In the genomic region with DNA sequence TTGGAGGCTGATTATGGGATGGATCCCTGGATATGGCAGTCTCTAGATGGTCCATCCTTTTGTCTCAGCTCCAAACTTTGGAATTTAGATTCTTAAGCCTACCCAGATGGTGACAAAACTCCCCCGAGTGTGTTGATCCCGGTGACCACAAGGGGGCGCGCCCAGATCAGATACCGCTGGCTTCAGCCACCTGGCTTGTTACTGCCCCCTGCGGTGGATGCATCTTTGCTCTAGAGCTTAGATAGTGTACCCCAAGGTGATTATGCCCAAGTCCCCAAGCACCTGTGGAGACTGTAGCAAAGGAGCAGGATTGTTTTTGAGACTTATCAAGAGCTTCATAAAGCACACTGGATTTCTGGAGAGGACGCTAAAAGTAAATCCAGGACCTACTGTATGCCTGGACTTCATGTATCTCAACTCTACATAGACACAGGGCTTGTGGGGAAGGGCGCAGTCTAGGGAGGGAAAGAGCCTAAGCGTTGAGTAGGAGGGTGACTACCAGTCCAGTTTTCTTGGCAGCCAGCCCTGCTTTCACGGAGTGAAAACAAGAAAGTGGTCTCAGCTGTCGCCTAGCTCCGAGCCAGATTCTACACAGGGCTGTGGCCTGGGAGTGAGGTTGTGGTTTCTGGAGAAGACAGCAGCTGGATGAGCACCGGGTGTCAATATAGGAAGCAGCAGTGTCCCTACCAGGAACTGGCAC, we compare ENCODE assay signal across 7 mouse cellular contexts. TPM values are rescaled to one million over a fixed set of nuclear protein-coding genes. Genes with fewer than 3 reads are reported as not detected.
DNase-seq lines count a peak whose midpoint lies in the region; ATAC-seq and TF ChIP-seq lines count a peak whose summit lies in the region.

No protein-coding gene starts in this region.

- no peaks in the 10 kb centered on the region for H3K9me3 ChIP-seq in forebrain, embryonic 14.5 days (replicated peaks; ENCODE audit: control insufficient read depth, low read length)
- H3K9me3 ChIP-seq in hindbrain, embryonic 11.5 days (ENCODE audit: control insufficient read depth, low read length): no peaks in the 10 kb centered on the region

- peaks cover 2% of the 10 kb centered on the region; the same call in 1 of the 2 replicates for H3K4me1 ChIP-seq in forebrain, embryonic 14.5 days (ENCODE audit: control insufficient read depth, insufficient read depth, low read length)
- no peaks in the 10 kb centered on the region for H3K4me1 ChIP-seq in hindbrain, embryonic 11.5 days (replicated peaks; ENCODE audit: control insufficient read depth, insufficient read depth, low read length)

- POLR2A ChIA-PET in Patski (lab: Charles Lee): no interaction called here

- ATAC-seq in Patski: peak; percentile 44
- peak; percentile 54 for ATAC-seq in forebrain, embryonic 14.5 days
- ATAC-seq in hindbrain, embryonic 11.5 days (ENCODE audit: low FRiP score): no peak
- ATAC-seq in megakaryocyte-erythroid progenitor cell, adult 5-6 weeks (replicated peaks; ENCODE audit: low FRiP score, low TSS enrichment, poor library complexity, severe bottlenecking): peak; percentile 97

- H3K27me3 ChIP-seq in Patski: peaks cover 25% of the 10 kb centered on the region
- 0 out of 2 replicates have a peak, but pooled peaks cover 6% of the 10 kb centered on the region for H3K27me3 ChIP-seq in forebrain, embryonic 14.5 days (replicated peaks; ENCODE audit: control insufficient read depth, insufficient read depth, low read length)
- no peaks in the 10 kb centered on the region; the same call in 1 of the 2 replicates for H3K27me3 ChIP-seq in hindbrain, embryonic 11.5 days (ENCODE audit: control insufficient read depth, insufficient read depth, low read length)

- H3K4me3 ChIP-seq in forebrain, embryonic 14.5 days (ENCODE audit: low read depth, low read length): no peak overlapping the region
- no peak overlapping the region for H3K4me3 ChIP-seq in hindbrain, embryonic 11.5 days (ENCODE audit: low read depth, low read length)

- DNase-seq in Patski (ENCODE audit: low read depth, low spot score): no peak
- peak; percentile 81 for DNase-seq in cerebellum, adult 11 months
- DNase-seq in forebrain, embryonic 14.5 days (ENCODE audit: low spot score): peak; percentile 81
- peak; percentile 89 for DNase-seq in hindbrain, embryonic 11.5 days (ENCODE audit: low spot score)
- DNase-seq in layer of hippocampus, postnatal 25 days (ENCODE audit: extremely low spot score in 1 of 2, low spot score in 1 of 2): peak; percentile 80 to 97
- peak; percentile 58 for DNase-seq in skeletal muscle tissue, adult 2 months (ENCODE audit: low read depth, low spot score)

- 28% methylated on average over 13 of the region's 13 CpGs for WGBS in forebrain, embryonic 14.5 days
- 37% methylated on average over 13 of the region's 13 CpGs for WGBS in hindbrain, embryonic 11.5 days

- no peak overlapping the region for H3K27ac ChIP-seq in forebrain, embryonic 14.5 days (ENCODE audit: low read depth, low read length)
- H3K27ac ChIP-seq in hindbrain, embryonic 11.5 days (ENCODE audit: low read depth, low read length): no peak overlapping the region

- TF ChIP-seq CTCF in Patski (IDR thresholded peaks at IDR 0.05): peak; percentile 98

- no peak overlapping the region for H3K4me2 ChIP-seq in forebrain, embryonic 14.5 days (ENCODE audit: low read length)
- no peak overlapping the region for H3K4me2 ChIP-seq in hindbrain, embryonic 11.5 days (replicated peaks; ENCODE audit: low read depth, low read length)

- H3K9ac ChIP-seq in forebrain, embryonic 14.5 days (ENCODE audit: low read length): no peak overlapping the region
- H3K9ac ChIP-seq in hindbrain, embryonic 11.5 days (ENCODE audit: low read depth, low read length): no peak overlapping the region

- in situ Hi-C loops in Patski (cut with MboI; ENCODE audit: low pct_unique_long_range_greater_than_20kb): loop anchor here (5.0 to 10.0 kb wide), 2 partner anchors 197 to 380 kb away; no protein-coding TSS in a partner anchor

- H3K36me3 ChIP-seq in forebrain, embryonic 14.5 days (ENCODE audit: control insufficient read depth, insufficient read depth, low read length): no peaks in the 10 kb centered on the region
- H3K36me3 ChIP-seq in hindbrain, embryonic 11.5 days (ENCODE audit: control insufficient read depth, insufficient read depth, low read length): no peaks in the 10 kb centered on the region

- CTCF ChIA-PET in Patski (lab: Charles Lee): interaction anchor here (0.6 to 1.5 kb wide), 8 partner anchors 11 to 193 kb away, joined by 3 to 4 read pairs (median 3); no protein-coding TSS in a partner anchor

RNA-seq across cellular contexts. Expression of a gene that starts 24.6 kb away (rescaled TPM):
- not detected for polyA plus RNA-seq in Patski (2021)
- 5.6 and 6.5 TPM in 2 replicates for polyA plus RNA-seq in forebrain, embryonic 14.5 days (2014; fragmentation: Nextera tagmentation; extraction: Ambion mirVana)
- polyA plus RNA-seq in hindbrain, embryonic 11.5 days (2014; fragmentation: Nextera tagmentation; extraction: Ambion mirVana): 1.5 and 1.9 TPM in 2 replicates
- 10 to 100 TPM; 10.4 to 11.8 TPM for total RNA-seq in layer of hippocampus, postnatal 25 days (2021)
- total RNA-seq in megakaryocyte-erythroid progenitor cell, adult 5-6 weeks (2014; fragmentation: Nextera tagmentation): not detected in 2 replicates
- not detected in 2 replicates for total RNA-seq in megakaryocyte-erythroid progenitor cell, adult 5-6 weeks (2017)
